Mouse (Mus musculus): ENCODE results near the gene Gm20696.

DNA sequence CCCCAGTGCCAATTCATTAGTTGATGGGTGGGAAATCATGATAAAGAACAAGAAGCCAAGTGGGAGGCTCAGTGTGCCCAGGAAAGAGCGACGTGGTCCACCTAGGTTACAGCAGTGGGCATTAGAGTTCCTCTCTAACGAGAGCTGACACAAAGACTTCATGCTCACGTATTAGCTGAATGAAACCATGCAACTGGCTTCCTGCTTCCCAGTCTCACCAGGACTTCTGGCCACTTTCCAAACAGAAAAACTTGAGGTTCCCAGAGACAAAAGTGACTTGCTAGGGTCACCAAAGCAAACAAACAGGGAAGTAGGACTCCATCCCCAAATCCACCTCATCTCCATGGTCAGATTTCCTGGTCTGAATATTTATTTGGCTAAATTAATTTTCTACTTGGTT is 288.9 kb downstream of the Gm20696 start:
- TF ChIP-seq CTCF (IDR thresholded peaks at IDR 0.05; ENCODE audit: low read depth) (no peak), EP300 (optimal IDR thresholded peaks at IDR 0.05) (no peak)
